In genomic region chr11:79703452-79703851, GRCm38 (mm10) we compare ENCODE assay signal across 8 mouse cellular contexts.
A peak's percentile ranks its signal among the peaks of the same experiment; 100 is the strongest.
DNase-seq lines count a peak whose midpoint lies in the region; ATAC-seq and TF ChIP-seq lines count a peak whose summit lies in the region.

No protein-coding gene starts in this region.

- no peak overlapping the region for H3K27ac ChIP-seq in kidney, adult 2 months (ENCODE audit: insufficient read depth, low read depth, low read length)
- H3K27ac ChIP-seq in lung, embryonic 14.5 days (ENCODE audit: low read depth), result peak overlapping the region; percentile 97
- peak overlapping the region; percentile 99 for H3K27ac ChIP-seq in neural tube, embryonic 15.5 days (replicated peaks)

- 4% methylated on average over 5 of the region's 5 CpGs for WGBS in kidney, adult 2 months
- WGBS in lung, embryonic 14.5 days, result 4% methylated on average over 5 of the region's 5 CpGs
- 2% methylated on average over 5 of the region's 5 CpGs for WGBS in neural tube, embryonic 15.5 days

- no peaks in the 10 kb centered on the region for H3K9me3 ChIP-seq in lung, embryonic 14.5 days (ENCODE audit: low read depth, low read length)
- H3K9me3 ChIP-seq in neural tube, embryonic 15.5 days (replicated peaks), result no peaks in the 10 kb centered on the region

- peak overlapping the region; percentile 77 for H3K9ac ChIP-seq in lung, embryonic 14.5 days
- peak overlapping the region; percentile 84 for H3K9ac ChIP-seq in neural tube, embryonic 15.5 days (replicated peaks)

- ATAC-seq in lung, embryonic 14.5 days (ENCODE audit: insufficient read depth), result peak; percentile 32; the same call in 1 of the 2 replicates
- 0 out of 2 replicates have a peak, but pooled peaks have one; percentile 20 for ATAC-seq in neural tube, embryonic 15.5 days (ENCODE audit: low FRiP score)

- no peaks in the 10 kb centered on the region for H3K27me3 ChIP-seq in kidney, adult 2 months (replicated peaks; ENCODE audit: control insufficient read depth, insufficient read depth, low read length)
- H3K27me3 ChIP-seq in lung, embryonic 14.5 days (ENCODE audit: insufficient read depth, low read length), result no peaks in the 10 kb centered on the region
- no peaks in the 10 kb centered on the region for H3K27me3 ChIP-seq in neural tube, embryonic 15.5 days (replicated peaks)

- H3K4me1 ChIP-seq in kidney, adult 2 months (ENCODE audit: control insufficient read depth, insufficient read depth, low read length), result peaks cover 7% of the 10 kb centered on the region; the same call in 1 of the 2 replicates
- peaks cover 8% of the 10 kb centered on the region for H3K4me1 ChIP-seq in lung, embryonic 14.5 days (ENCODE audit: insufficient read depth)
- H3K4me1 ChIP-seq in neural tube, embryonic 15.5 days, result peaks cover 33% of the 10 kb centered on the region

- peak overlapping the region; percentile 91 for H3K4me3 ChIP-seq in kidney, adult 2 months (ENCODE audit: insufficient read depth, low read depth, low read length)
- peak overlapping the region; percentile 73 for H3K4me3 ChIP-seq in lung, embryonic 14.5 days (ENCODE audit: low read depth, low read length)
- peak overlapping the region; percentile 84 for H3K4me3 ChIP-seq in neural tube, embryonic 15.5 days (replicated peaks)

- TF ChIP-seq POLR2A in kidney, adult 2 months (IDR thresholded peaks at IDR 0.05; ENCODE audit: low read depth, low read length), result no peak

- no peaks in the 10 kb centered on the region for H3K36me3 ChIP-seq in kidney, adult 2 months (ENCODE audit: control insufficient read depth, insufficient read depth, low read length)
- peaks cover 9% of the 10 kb centered on the region; the same call in 1 of the 2 replicates for H3K36me3 ChIP-seq in lung, embryonic 14.5 days (ENCODE audit: insufficient read depth)
- no peaks in the 10 kb centered on the region for H3K36me3 ChIP-seq in neural tube, embryonic 15.5 days

- peak; percentile 36 for TF ChIP-seq CTCF in kidney, adult 2 months (conservative IDR thresholded peaks at IDR 0.05; ENCODE audit: insufficient read depth, insufficient read length, low read depth, low read length)
- peak; percentile 44; the same call in 1 of the 2 replicates for TF ChIP-seq CTCF in lung, embryonic 14.5 days (IDR thresholded peaks at IDR 0.05; ENCODE audit: low read depth)

- peak overlapping the region; percentile 63 for H3K4me2 ChIP-seq in lung, embryonic 14.5 days
- H3K4me2 ChIP-seq in neural tube, embryonic 15.5 days, result peak overlapping the region; percentile 72

- peak; percentile 34 to 43 for DNase-seq in right cerebral cortex, postnatal 36 days (ENCODE audit: low spot score in 2 of 2)
- no peak for DNase-seq in right cerebral cortex, postnatal 14 days
- DNase-seq in cerebellum, adult 9-11 months, result peak; percentile 67
- peak; percentile 31 to 48 for DNase-seq in heart, adult 18-20 months
- DNase-seq in kidney, adult 2 months, result peak; percentile 46
- peak; percentile 79 for DNase-seq in lung, embryonic 14.5 days
- DNase-seq in testis, postnatal 14 days (ENCODE audit: low spot score), result no peak

Comparison
In these comparisons a context has a peak if more than half of its experiments do, and no peak if none do; other contexts are left out.
1. DNase-seq: peak in right cerebral cortex, postnatal 36 days (2 of 2), cerebellum, adult 9-11 months (single experiment), heart, adult 18-20 months (2 of 2), kidney, adult 2 months (single experiment) and lung, embryonic 14.5 days (single experiment); none in right cerebral cortex, postnatal 14 days (single experiment) and testis, postnatal 14 days (single experiment).
2. Peak in every context shown above with its lines, with median percentiles within 50 percentile points of each other: H3K4me3 ChIP-seq.